Mouse (Mus musculus): ENCODE measurements around the gene Dync1li1. TPM values are rescaled to one million over a fixed set of nuclear protein-coding genes. Genes with fewer than 3 reads are reported as not detected.
"Not testable (repeated sequence)": the region's sequence is repeated elsewhere in the genome, so short reads cannot be mapped to it uniquely, and the experiment has no call there.

Dync1li1 gene
- 28.2 and 29.8 TPM in 2 replicates for total RNA-seq (2014; fragmentation: Nextera tagmentation)
- total RNA-seq (2017), result 40.9 and 52.6 TPM in 2 replicates

DNA sequence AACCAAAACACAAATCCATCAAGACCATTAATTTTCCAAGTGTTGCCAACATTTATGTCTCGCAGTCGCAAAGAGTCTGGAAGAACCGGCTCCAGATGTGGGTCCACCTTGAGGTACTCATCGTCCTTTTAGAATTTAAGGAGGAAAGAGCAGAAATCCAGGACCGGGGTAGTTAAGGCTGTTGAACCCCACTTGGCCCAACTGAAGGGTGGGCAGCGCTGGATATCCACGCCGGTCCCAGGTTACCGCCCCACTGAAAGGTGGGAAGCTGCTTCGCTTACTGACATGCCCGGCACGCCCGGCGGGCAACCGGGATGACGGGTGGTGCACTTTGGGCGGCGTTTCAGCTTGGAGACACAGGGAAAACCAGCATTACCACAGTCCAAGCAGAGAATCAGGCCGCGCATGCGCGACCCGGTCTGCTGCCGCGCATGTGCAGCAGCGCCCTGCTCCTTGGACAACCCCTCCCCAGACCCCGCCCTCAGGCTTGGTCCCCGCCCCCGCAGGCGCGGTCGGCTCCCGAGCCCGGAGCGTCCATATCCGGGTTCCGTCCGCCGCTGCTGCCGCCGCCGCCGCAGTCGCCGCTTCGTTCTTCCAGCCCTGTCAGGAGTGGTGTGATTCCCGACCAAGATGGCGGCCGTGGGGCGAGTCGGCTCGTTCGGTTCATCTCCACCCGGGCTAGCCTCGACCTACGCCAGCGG, at the start of gene Dync1li1:
Gene Dync1li1 (plus strand): TSS at position 539 of the 701 bp plus-strand sequence.
- ATAC-seq (replicated peaks; ENCODE audit: low FRiP score, low TSS enrichment, poor library complexity, severe bottlenecking), result peak; percentile 87

DNA sequence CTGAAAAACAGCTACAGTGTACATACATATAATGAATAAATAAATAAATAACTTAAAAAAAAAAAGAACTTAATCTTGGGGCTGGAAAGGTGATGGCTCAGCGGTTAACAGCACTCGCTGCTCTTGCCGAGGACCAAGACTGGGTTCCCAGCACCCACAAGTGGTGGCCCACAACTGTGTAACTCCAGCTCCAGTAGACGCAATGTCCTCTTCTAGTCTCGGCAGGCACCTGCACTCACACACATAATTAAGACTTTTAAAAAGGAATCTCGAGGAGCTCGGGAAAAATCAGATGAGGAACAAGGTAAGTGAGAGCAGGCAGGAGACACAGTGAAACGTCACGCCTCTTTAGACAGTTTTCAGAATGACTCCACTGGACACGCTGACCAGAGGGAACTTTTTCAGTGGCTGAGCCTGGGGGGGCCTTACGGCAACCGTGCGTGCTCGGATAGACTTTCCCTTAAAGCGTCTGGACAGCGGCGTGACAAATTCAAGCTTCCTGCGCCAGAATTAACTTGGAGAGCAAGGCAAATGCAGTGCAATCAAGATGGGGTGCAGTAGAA, 49.3 kb upstream of the Dync1li1 start:
- no peak for ATAC-seq (replicated peaks; ENCODE audit: low FRiP score, low TSS enrichment, poor library complexity, severe bottlenecking)

DNA sequence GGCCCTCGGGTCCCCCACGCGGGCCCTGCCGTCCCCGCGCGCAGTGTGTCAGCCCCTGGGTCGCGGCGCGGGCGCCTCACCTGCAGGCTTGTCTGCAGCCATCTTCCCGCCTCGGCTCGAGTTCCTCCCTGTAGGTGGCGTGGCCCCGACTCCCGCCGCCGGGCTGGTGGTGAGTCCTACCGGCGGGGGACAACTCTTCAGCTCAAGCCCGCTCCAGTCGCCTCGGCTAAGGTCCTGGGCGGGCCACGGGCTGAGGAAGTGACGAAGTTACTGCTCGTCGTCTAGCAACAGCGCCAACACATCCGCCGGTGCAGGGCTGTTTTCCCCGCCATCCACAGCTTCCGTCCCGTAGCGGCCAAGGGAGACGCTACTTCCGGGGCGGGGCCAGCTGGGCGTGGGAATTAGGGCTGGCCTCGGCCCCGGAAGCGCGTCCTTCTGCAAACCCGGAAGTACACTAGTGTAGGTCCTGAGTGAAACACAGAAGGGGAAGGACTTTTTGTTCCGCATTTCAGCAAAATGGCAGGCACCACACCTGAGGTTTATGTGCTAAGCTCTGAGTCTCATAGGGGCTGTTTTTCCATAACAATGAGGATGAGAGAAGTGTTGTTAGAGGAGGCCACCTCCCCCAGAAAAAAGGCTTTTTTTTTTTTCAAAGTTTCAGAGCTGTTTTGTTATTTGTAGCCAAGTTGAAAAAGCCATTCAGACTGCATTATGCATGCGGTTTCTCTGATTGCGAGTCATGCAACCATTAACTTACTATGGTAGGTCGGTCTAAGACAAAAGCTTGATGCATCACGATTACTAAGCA, 48.5 kb upstream of the Dync1li1 start, which contains the start of gene Cnot10:
Gene Cnot10 (minus strand): TSS at position 346 of the 808 bp plus-strand sequence.
- peak; percentile 100 for ATAC-seq (replicated peaks; ENCODE audit: low FRiP score, low TSS enrichment, poor library complexity, severe bottlenecking)

DNA sequence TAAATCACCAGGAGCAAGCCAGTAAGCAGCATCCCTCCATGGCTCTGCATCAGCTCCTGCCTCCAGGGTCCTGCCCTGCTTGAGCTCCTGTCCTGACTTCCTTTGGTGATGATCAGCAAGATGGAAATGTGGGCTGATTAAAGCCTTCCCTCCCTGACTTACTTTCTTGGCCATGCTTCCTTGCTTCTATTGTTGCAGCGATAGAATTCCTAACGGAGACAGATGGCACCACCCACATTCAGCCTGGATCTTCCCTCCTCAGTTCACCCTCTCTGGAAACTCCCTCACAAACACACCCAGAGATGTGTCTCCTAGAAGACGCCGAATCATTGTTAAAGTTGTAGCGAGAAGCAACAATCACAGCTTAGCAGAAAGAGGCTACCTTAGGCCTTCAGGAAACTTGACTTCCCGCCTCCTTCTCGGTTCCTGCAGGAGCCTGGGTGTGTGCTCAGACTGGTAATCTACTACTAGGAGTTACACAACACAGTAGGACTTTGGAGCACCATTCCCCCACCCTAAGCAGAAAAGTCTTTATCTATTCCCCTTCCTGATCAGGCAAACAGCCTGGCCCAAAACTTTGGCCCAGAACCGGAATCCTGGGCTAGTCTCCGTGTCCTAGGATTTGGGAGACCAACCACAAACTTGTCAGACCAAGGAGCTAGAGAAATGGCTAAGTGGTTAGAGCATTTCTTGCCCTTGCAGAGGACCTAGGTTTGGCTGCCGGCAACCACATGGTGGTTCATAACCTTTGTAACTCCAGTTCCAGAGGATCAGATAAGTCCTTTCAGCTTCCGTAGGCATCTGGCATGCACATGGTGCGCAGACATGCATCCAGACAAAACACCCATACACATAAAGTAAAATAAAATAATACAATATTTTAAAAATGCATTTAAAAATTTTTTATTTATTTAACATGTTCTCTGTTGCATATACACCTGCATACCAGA, 41.8 kb upstream of the Dync1li1 start:
- no peak for ATAC-seq (replicated peaks; ENCODE audit: low FRiP score, low TSS enrichment, poor library complexity, severe bottlenecking)

DNA sequence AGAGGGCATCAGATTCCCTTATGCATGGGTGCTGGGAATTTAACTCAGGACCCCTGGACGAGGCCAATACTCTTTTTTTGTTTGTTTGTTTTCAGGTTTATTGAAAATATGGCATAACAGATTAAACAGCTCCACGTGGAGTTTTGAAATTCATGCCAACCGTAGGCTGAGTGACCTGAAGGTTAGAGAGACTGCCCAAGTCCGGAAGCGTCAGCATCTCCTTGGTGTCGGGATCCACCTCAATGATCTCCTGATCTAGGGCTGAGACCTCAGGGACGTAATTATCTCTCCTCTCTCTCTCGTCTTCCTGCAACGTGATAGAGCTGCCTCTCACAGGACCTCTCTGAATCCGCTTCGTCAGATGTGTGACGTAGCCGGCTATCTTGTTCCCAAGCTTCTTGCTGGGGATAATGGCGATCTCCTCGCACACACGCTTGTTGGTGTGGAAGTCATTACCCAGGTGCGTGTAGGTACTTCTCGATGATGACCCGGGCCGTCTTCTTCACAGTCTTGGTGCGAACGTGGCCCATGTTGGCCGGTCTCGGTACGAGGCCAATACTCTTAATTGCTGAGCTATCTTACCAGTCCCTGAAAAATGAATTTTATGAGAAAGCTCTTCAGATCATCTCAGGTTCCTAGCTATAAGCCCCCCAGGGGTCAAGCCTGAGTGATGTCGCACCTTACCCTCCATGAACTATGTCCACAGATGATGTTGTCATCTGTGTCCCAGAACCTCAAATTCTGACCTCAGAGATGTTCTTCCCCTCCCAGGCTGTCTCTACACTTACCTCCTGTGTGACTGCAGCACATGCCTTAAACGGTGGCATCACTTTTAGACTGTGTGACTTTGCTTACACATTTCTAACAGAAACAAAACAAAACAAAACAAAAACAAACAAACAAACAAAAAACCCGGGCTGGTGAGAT, 40.8 kb upstream of the Dync1li1 start:
- ATAC-seq (replicated peaks; ENCODE audit: low FRiP score, low TSS enrichment, poor library complexity, severe bottlenecking), result no peak

DNA sequence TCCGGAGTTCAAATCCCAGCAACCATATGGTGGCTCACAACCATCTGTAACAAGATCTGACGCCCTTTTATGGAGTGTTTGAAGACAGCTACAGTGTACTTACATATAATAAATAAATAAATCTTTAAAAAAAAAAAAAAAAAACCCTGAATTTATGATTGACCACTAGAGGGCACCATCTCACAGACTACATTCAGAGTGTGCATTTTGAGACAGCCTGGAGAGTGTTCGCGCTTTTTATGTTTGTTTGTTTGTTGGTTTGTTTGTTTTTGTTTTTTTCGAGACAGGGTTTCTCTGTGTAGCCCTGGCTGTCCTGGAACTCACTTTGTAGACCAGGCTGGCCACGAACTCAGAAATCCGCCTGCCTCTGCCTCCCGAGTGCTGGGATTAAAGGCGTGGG, 40.1 kb upstream of the Dync1li1 start:
- not testable (repeated sequence) for ATAC-seq (replicated peaks; ENCODE audit: low FRiP score, low TSS enrichment, poor library complexity, severe bottlenecking)

DNA sequence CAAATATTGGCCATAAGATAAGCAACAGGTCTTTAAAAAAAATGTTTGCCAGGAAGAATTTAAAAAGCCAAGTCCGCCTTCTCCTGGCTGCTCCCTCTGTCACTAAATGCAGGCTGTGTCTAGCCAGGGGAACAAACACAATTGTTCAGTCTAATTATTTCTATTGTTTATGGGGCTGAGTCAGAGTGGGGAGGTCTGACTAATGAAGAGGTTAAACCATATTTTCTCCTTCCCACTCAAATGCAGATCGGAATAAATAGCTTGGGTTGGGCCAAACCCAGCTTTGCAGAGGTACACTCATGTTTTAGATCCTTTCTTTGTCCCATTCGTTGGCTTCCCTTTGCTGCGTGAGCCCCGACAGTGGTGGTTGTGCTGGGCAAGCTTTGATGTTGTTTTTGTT, 39.2 kb upstream of the Dync1li1 start:
- ATAC-seq (replicated peaks; ENCODE audit: low FRiP score, low TSS enrichment, poor library complexity, severe bottlenecking), result no peak

DNA sequence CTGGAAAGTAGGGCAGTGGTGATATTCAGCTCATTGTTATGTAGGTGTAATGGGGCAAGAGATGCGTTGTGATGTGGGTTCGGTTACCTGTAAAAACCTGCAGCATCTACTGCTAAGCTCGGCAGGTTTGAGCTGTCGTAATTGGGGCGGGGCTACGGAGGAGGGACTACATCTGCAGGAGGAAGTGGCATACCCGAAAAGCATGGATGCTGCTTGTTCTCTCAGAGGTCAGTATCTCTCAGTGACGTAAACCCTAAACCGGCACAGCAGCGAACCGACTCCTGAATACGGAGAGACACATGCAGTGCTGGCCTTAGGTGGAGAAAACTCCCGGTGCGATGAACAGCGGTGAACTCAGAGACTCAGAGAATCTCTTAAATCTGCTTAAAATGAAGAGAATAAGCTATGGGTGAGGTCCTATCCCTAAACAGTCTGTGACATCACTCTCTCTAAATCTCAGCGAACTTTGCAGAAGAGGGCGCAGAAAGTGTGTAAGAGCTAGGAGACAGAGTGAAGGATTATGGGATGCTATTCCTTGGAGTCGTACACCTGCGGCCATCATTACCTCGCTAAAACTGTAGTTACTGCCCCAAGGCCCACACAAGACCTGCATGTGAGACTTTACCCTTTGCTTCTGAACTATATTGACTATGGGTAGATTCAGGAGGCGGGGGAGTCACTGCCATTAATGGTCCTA, 37.5 kb upstream of the Dync1li1 start:
- peak; percentile 52 for ATAC-seq (replicated peaks; ENCODE audit: low FRiP score, low TSS enrichment, poor library complexity, severe bottlenecking)

DNA sequence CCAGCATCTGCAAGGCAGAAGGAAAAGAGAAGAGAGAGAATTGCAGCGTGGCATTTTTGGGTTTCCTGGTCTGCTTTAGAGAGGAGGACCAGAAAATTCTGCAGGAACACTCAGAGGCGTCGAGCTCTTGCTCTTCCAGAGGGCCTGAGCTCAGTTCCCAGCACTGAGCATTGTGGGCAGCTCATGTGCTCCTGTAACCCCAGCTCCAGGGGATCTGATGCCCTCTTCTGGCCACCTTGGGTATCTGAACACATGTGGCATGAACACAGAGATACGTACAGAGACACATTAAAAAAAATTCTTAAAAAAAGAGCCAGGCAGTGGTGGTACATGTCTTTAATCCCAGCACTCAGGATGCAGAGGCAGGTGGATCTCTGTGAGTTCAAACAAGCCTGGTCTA, 33.2 kb upstream of the Dync1li1 start:
- 0 out of 2 replicates have a peak, but pooled peaks have one; percentile 18 for ATAC-seq (replicated peaks; ENCODE audit: low FRiP score, low TSS enrichment, poor library complexity, severe bottlenecking)

DNA sequence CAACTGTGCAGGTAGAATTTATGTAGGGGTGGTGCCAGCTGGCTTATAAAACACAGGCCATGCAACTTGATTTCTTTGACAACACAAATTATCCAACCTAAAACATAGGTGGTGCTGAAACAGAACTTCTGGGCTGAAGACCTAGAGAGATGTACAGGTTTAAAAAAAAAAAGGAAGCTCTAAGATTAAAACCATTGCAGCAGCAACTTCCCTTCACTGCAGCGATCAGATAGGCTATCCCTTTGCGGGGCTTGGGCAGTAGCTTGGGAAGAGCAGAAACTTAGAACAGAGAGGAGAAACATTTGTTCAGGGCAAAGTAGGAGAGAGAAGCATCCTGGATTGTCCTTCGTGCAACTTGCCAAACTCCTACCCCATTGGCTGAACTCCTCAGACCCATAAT, 31.9 kb upstream of the Dync1li1 start:
- ATAC-seq (replicated peaks; ENCODE audit: low FRiP score, low TSS enrichment, poor library complexity, severe bottlenecking), result no peak

DNA sequence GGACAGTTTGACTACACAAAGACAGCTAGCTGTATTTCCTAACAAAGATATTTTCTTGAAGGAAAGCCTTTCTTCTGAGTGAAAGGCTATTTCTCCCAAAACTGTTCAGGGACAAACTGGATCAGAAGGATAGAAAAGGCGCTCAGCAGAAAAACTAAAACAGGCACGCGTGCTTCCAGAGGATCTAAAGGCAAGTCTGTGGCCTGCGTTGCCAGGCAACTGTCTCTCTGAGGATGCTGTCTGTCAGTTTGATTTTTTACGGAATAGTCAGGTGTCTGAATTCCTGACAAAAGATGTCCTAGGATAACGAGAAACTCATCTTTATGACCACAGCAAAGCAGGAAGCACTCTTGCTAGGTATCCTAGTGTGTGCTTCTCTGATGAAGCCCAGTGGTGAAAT, 28.1 kb upstream of the Dync1li1 start:
- ATAC-seq (replicated peaks; ENCODE audit: low FRiP score, low TSS enrichment, poor library complexity, severe bottlenecking), result no peak

DNA sequence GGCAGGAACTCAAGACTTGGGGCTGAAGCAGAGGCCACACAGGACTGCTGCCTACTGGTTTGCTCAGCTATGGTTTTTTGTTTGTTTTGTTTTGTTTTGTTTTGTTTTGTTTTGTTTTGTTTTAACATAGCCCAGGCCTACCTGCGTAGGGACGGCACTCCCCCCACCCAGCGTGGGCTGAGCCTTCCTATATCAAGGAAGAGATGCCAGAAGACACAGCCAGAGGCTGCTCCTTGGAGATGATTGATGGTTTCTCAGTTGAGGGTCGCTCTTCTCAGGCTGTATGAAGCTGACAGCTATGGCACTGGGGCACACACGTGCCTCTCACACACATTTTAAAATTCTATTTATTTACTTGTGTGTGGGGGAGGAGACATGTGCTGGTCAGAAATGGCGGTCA, 27.6 kb upstream of the Dync1li1 start:
- no peak for ATAC-seq (replicated peaks; ENCODE audit: low FRiP score, low TSS enrichment, poor library complexity, severe bottlenecking)

DNA sequence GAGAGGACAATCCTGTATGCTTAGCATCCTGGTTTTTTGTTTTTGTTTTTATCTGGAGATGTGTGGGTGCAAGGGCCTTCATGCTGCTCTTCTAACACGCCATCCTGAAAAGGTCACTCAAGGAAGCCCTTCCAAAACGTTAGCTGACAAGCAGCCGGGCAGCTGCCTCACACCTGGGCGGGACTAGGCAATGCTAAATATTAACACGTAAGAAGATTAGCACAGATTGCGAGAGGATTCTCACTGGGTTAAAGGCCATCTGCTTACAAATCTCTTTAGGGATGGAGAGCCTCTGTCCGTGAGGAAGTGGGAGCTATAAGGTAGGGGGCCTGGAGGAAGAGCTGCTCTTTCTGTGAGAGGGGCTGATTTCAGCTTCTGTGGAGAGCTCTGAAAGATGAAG, 26.6 kb upstream of the Dync1li1 start:
- ATAC-seq (replicated peaks; ENCODE audit: low FRiP score, low TSS enrichment, poor library complexity, severe bottlenecking), result no peak

DNA sequence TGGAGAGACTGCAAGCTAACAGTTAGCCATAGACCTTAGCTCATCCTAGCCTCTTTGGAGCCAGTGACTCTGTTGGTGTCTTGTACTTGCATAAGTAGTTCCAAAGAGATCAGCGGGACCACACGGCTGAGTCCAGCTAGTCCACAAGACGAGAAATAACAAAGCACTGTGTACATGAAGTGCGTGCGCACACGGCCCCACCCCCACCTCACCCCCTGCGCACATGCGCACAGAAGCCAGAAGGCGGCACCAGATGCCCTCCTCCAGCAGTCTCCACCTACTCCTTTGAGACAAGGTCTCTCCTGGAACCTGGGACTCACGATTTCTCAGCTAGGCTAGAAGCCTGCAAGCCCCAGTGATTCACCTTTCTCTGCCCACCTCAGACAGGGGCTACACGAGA, 24.8 kb upstream of the Dync1li1 start:
- ATAC-seq (replicated peaks; ENCODE audit: low FRiP score, low TSS enrichment, poor library complexity, severe bottlenecking), result no peak

DNA sequence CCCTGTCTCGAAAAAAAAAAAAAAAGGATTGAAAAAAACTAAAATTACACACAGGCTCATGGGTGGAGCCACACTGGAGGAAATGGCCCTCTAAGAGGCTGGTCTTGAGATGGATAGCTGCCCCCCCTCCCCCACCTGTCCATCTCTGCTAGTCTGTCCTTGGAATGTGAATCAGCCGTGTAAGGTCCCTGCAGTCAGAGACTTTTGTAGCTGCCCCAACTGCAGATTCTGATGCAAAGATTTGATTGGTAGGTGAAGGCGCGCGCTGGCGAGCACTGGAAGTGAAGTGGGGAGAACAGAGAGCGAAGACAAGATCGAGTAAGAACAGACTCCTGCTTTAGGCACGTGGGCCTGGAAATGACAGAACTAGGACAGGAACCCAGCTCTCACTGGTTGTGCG, 21.7 kb upstream of the Dync1li1 start:
- ATAC-seq (replicated peaks; ENCODE audit: low FRiP score, low TSS enrichment, poor library complexity, severe bottlenecking), result no peak

DNA sequence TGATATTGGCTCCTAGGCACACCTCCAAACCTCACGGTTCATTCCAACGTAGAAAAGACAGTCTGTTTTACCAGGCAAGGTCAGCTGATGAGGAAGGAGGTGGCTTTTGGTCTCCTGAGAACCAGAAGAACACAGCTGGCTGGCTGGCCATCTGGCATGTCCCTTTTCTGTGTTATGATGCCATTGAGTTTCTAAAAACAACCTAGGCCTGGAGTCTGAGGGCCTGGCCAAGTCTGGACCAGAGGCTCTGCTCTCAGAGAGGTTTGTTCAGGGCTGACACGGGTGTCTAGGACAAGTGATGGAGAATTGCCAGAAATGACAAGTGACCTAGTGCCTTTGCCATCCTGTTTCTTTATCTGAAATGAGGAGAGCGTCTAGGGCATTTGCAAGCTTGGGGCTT, 20.5 kb upstream of the Dync1li1 start:
- ATAC-seq (replicated peaks; ENCODE audit: low FRiP score, low TSS enrichment, poor library complexity, severe bottlenecking), result no peak

DNA sequence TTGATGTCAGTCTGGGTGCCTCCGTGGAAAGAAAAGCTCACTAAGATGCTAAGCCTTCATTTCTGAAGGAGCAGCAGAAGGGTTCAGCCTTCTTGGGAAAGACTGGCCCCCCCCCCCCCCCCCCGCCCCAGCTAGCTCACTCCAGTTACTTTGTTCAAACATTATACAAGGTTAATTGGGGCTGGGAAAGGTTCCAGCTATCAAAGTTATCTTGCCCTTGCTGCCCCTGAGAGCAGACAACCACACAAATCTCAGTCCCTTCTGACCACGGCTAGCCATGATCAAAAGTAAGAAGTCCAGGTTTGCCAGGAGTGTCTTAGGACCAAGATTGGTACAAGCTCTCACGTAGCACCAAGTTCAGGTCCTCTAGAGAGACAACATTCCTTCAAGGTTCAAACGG, 19.6 kb upstream of the Dync1li1 start:
- ATAC-seq (replicated peaks; ENCODE audit: low FRiP score, low TSS enrichment, poor library complexity, severe bottlenecking), result no peak

DNA sequence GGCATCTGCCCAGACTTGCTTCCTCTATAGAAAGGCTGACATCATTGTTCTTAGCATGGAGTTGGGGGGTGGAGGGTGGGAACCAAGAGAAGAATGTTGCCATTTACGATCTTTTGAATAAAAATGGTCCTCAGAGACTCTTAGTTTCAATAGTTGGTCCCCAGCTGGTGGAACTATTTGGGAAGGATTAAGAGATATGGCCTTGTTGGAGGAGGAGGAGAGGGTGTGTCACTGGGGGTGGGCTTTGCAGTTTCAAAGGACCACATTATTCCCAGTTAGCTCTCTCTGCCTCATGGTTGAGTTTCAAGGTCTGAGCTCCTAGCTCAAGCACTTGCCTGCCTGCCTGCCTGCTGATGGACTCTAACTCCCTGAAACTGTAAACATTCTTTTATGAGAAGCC, 16.6 kb upstream of the Dync1li1 start:
- no peak for ATAC-seq (replicated peaks; ENCODE audit: low FRiP score, low TSS enrichment, poor library complexity, severe bottlenecking)
